Mouse (Mus musculus) spleen, adult 12 weeks (tissue): ENCODE results near the gene Trip10.
A peak's percentile ranks its signal among the peaks of the same experiment; 100 is the strongest.

Source experiments
- DNase-seq: peaks from one replicate; pipeline ENCODE4 v3.0.0; 2022; ENCODE audit warnings: low spot score

Trip10 gene

DNA sequence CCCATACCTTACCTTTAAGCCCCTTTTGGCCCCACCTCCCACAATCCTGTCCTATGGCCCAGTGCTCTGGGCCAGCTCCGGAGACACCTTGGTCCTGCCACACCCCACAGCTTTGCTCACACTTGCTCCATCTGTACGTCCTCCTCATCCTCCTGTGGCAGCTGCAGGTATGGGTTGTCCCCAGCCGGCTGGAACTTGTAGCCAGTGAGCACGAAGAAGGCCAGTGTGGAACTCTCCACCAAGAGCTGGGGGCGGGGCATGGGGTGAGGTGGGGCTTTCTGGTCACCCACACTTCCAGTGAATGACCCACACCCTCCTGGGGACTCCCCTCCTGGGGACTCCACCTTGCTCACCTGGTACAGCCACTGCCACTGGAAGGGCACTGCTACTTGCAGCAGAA lies 13.5 kb upstream of the Trip10 start:
- no peak for DNase-seq

DNA sequence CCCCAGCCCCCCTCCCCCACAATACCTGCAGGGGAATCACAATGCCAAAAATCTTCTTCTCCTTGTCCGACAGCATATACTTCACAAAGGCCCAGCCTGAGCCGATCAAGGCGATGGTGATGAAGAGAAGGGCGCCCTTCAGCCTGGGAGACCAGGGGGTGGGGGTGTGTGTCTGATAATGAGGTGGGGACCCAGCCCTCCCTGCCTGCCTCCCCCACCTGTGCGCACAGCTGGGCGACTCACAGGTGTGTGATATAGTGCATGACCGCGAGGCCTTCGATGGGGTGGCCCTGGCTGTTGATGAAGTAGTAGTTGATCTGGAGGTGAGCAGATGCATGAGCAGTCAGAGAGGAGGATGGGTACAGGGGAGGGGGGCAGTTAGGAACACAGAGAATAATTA lies 12.1 kb upstream of the Trip10 start:
- DNase-seq: no peak

DNA sequence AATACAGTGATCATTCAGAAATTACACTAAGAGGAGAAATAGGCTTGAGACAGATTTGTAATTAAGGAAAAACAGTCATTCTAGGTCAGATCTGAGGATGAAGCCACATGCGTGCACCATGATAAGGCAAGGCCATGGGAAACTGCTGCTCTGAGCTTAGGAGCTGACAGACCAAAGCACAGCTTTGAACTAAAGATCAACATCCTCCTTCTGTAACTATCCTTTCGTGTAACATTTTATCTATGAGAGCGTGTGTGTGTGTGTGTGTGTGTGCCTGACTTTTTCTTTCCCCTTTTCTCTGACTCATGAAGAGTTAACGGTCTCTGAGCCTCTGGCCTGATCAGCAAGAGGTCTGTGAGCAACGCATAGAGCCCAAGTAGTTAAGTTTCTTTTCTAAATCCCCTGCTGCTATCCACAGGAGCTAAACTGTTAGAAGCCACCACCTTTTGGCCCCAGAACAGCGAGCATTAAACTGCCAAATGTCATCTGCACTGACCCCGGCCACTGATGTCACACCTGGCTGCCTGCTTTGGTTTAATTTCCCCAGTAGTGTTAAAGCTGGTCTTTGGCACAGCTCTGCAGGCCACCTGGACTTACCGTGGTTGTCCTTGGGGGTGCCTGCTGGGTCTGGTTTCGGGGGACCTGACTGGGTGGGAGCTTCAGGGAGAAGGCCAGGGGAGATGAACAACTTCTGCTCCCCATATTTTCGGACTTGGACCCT lies 5.4 kb upstream of the Trip10 start:
- no peak for DNase-seq

DNA sequence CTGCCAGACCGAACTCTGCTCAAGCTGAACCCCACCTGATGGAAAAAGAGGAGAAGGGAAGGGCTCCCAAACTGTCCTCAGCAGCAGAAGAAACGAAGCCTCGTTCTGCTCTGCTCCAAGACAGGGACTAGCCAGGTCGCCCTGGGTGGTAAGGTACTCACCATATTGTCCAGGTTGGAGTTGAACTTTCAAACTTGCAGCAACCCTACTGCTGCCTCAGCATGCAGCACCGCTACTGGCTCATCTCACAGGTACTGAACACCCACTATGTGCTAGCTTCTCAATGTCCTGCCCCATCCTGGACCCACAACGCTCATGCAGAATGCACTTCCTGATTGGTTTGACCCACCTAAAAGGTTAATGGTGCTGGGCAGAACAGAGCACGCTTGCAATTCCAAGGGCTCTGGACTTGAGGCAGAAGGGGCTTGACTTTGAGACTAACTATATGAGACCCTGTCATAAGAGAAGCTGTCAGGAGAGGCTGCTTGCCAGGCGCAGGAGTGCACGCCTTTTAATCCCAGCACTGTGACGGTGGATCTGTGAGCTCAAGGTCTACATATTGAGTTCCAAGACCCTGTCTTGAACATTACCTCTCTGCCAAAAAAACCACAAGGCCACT lies 3.8 kb upstream of the Trip10 start:
- DNase-seq: no peak

DNA sequence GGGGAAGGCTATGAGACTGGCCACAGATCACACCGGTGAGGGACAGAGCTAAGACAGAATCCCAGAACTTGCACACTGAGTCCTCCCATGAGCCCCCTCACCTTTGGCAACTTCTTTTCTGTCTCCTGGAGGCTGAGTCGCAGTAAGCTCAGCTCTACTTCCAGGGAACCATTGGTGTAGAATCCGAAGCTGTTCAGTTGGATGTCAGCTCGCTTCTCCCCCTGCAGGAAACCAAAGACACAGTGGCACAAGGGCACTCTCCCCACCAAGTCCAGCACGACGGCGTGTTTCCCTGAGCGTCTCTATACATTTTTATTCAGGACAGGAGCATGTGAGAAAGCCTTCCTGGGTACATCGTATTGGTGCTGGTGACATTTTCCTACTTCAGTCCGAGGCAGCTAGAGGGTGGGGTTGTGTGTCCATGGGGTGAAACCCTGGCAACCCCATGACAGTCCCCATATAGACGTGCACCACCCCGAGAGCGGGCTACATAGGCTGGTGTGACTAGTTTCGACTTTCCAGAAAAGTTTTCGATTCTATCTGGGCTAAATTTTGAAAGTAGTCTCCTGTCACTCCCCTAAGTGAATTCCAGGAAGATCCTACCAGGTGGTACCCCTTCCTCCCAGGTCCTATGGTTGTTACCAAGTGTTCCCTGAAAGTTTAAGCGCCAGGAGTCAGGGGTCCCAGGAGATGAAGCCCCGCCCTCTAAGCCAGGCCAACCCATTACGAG lies 2.4 kb upstream of the Trip10 start:
- peak; percentile 6 for DNase-seq

DNA sequence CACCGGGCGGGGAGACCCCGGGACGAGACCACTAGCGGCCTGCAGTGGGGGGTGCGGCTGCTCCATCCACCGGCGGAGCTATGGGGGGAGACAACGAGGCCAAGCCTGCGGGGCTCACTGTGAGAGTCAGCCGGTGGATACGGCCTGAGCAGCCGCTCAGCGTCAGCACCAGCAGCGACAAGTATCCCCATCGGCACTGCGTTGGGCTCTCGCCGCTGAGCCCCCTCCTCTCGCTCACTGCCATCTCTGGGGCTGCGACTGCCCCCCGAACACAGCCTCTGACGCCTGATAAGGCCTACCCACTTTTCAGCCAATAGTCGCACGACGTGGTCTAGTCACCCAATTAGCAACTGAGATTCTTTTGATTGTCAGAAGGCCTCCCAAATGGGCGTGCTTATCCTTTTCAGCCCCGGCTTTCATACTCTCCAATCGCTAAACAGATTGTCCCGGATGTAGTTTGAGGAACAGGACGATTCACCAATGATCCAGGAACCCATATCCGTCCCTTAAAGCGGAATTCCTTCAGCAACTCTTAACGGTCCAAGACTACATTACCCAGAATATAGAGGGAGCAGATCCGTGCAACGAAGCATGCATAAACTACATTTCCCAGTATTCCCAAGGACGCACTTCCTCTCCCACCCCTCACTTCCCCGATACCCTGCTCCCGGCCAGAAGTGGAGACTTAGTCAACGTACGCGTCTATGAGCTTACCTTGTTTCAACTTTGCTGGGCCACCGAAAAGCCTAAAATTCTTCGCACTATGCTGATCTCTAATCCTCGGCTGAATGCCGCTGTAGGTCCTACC lies 1.7 kb upstream of the Trip10 start:
- DNase-seq: peak; percentile 78

DNA sequence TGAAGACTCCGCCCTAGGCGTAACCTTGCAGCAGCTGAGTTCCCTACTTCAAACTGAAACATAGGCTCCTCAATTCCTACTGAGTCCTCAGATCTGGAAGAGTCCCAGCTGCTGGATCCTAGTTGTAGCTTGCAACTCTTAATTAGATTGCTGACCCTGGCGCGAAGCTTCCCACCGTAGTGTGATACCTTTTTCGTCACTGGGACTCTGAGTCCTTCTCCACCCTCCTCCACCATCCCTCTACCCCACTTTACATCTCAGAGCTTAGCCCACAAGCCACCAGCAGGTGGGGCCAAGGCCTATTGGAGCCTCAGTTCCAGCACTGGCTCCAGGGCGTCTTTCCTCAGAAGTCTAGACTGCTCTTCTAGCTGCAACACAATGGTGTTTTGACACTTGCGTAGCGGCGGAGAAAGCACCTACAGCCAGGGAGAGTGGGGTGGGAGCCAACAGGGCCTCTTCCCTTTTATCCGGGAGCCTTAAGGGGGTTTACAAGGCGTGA lies 1.0 kb upstream of the Trip10 start, which contains the start of gene Gpr108:
Gpr108 (minus strand) TSS at position 246 of the 499 bp plus-strand sequence.
- DNase-seq: peak; percentile 76

DNA sequence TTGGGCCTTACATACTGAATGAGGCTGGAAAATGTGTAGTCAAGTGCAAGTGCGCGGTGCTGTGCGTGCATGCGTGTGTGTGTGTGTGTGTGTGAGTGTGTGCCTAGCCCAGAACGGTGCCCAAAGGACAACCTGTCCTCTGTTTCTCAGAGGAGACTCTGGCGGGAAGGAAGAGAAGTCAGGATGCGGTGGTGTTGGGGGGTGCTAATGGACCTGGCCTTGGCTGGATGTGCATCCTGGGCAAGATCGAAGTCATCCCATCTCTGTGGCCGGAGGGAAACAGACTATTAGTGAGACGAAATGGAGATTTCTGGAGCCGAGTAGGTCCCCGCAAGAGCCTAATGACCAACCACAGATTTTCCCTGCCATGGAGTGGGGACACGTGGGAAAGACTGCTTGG lies 484 bp upstream of the Trip10 start:
- DNase-seq: no peak

DNA sequence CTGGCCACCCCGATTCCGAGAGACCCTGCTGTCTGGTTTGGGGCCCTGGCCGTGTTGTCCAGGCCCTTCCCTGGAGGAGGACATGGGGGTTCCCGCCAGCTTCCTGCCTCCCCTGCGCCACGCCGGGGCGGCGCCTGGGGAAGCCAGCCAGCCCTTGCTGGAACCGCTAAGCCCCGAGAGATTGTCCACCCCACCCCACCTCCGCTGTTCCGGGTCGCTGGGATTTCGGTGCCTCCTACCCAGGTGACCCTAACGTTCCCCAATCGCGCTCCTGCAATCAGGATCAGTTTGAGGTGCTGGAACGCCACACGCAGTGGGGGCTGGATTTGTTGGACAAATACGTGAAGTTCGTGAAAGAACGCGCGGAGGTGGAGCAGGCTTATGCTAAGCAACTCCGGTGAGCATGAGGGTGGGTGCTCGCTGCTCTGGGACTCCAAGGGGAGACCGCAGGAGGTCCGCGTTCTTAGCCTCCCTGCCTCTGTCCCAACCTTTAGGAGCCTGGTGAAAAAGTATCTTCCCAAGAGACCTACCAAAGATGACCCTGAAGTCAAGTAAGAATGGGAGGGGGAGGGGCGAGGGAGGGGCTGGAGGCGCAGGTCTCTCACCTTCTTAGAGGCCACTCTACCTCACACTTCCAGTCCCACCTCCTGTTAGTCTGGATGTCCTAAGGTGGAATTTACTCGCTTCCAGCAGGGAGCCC lies 1.4 kb downstream of the Trip10 start:
- no peak for DNase-seq

DNA sequence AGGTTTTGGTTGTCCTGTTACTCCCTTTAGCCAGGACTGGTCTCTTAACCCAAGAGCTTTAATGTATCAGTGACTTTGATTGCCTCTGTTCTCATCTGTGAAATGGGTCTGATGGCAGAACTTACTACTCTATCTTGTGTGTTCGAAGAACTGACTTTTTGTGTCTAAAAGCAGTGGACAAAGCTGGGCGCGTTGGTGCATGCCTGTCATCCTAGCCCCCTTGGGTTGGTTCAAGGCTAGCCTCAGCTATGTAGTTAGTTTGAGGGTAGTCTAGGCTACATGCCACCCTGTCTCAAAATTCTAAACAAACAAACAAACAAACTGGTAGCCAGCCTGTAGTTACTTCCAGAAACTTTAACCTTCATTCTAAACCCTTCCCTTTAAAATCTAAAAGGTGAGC lies 2.2 kb downstream of the Trip10 start:
- DNase-seq: no peak

DNA sequence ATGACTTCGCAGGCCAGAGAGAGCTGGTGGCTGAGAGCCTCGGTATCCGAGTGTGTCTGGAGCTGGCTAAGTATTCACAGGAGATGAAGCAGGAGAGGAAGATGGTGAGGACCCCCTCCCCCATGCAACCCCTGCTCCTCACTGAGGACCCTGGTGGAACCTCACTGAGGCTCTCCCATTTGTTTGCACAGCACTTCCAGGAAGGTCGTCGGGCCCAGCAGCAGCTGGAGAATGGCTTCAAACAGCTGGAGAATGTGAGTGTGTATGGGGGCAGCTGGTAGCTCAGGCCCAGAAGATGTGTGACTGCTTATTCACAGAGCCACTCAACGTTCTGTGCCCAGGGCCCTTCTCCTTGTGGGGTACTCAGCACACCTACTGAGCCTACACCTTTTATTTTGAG lies 4.1 kb downstream of the Trip10 start:
- no peak for DNase-seq

DNA sequence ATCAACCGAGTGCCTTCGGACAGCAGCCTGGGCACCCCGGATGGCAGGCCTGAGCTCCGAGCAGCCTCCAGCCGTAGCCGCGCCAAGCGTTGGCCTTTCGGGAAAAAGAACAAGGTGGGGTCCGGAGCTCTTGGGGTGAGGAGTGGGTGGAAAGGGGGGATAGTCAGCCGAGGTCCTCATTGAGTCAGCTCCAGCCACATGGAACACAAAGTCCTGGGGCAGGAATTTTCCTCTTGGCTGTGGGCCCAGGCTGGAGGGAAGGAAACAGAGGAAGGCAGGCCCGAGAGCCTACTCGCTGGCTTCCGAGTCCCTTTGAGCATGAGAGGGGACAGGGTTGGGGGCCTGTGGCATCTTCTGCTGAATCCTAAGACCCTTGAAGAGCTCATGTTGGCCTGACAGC lies 6.1 kb downstream of the Trip10 start:
- DNase-seq: no peak

DNA sequence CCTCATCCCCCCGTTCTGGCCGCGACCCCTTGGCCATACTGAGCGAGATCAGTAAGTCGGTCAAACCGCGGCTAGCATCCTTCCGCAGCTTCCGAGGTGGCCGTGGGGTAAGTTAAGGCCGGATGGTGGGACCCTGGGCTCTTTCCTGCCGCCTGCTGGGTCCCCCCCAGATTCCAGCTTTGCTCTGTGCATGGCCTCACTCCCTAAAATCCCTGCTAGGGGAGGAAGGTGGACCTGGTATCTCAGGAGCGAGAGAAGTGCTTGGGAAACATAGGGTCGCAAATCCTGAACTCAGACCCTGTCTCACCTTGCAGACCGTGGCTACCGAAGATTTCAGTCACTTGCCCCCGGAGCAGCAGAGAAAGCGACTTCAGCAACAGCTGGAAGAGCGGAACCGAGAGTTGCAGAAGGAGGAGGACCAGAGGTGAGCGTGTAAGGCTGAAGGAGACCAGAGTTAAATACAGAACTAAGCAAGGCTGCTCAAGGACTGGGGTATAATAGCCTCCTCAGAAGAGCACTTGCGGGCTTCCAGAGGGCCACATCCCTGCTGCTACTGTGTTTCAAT lies 7.7 kb downstream of the Trip10 start:
- no peak for DNase-seq

DNA sequence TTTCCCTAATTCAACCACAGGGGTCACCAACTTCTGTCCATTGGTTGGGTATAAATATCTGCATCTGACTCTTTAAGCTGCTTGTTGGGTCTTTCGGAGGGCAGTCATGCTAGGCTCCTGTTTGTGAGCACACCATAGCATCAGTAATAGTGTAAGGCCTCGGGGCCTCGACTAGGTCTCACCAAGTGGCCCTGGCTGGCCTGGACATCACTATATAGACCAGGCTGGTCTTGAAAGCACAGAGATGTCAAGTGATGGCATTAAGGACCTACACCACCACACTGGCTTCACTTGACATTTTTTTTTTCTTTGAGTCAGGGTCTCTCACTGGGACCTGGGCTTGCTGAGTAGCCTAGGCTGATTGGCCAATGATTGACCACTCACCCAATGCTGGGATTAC lies 8.9 kb downstream of the Trip10 start:
- DNase-seq: no peak

DNA sequence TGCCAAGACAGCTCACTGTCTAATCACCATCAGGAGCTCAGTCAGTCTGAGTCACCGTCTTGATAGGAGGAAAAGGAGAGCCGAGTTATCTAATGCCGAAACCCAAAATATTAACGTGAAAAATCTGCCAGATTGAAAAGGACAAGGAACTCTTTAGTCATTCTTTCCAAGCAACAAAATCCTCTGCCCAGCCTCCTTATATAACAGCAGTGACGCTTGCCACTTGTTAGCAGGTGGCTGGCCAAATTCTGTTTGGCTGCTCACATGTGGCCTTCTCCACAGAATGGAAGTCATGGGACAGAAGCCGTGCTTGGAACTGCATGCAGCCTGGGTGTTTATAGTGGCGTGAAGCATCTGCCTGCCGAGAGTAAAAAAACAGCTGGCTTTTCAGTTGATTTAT lies 10.5 kb downstream of the Trip10 start:
- DNase-seq: no peak

DNA sequence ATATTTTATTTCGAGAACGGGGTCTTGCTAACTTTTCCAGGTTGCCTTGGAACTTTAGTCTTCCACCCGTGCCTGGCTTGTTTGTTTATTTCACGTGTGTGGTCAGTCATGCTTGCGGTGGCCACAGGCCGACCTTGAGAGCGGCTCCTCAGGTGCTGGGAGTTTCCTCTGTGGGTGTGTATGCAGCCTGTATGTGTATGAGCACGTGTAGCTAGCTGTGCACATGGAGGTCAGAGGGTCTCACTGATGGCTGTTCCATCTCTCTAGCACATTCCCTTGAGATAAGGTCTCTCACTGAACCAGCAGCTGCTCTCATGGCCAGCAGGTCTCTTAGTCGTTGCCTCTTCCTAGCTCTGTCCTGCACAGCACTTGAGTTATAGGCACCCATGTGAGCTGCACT lies 11.1 kb downstream of the Trip10 start:
- no peak for DNase-seq

DNA sequence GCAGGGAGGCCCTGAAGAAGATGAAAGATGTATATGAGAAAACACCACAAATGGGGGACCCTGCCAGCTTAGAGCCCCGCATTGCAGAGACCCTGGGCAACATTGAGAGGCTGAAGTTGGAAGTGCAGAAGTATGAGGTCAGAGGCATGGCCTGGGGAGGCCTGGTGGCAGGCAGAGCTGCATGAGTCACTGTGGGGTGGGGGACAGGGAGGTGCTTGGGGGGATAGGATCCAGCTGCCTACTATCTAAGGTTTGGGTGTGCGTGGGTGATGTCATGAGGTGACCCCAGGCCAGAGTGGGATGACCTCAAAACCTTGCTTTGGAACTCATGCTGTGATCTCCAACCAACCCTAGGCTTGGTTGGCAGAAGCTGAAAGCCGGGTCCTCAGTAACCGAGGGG lies 12.0 kb downstream of the Trip10 start:
- no peak for DNase-seq

DNA sequence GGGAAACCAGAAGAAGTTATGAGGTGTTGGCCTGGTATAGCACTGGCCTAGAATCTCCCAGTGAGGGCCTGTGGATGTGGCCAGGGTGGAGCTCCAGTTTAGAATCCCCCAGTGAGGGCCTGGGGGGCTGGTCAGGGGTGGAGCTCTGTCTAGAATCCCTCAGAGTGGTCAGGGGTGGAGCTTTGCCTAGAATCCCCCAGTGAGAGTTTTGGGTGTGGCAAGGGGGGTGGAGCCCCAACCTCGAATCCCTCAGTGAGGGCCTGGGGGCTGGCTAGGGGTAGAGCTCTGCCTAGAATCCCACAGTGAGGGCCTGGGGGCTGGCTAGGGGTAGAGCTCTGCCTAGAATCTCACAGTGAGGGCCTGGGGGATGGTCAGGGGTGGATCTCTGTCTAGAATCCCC lies 12.5 kb downstream of the Trip10 start:
- DNase-seq: no peak

DNA sequence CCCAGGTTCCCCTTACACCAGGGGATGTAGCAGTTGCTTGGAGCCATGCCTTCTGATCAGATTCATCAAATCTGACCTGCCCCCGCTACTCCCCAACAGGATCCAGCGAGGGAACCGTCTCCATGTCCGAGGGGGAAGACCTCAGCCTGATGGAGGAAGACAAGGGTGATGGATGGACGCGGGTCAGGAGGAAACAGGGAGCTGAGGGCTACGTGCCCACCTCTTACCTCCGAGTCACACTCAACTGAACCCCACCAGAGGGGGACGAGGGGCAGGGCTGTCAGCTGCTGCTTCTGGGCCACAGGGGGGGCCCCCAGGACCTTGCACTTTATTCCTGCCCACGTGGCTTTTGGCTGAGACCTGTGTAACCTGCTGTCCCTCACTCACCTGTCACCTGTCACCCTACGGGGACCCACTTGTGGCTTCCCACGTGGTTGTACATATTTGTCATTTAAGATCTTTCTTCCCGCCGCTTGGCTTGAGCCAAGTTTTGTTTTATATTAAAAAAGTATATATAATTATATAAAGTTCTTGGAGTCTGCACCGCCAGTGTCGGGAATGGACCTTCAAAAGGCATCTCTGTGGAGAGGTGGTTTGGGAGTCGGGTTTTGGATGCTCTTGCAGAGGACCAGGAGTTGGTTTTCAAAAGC lies 13.8 kb downstream of the Trip10 start:
- no peak for DNase-seq

DNA sequence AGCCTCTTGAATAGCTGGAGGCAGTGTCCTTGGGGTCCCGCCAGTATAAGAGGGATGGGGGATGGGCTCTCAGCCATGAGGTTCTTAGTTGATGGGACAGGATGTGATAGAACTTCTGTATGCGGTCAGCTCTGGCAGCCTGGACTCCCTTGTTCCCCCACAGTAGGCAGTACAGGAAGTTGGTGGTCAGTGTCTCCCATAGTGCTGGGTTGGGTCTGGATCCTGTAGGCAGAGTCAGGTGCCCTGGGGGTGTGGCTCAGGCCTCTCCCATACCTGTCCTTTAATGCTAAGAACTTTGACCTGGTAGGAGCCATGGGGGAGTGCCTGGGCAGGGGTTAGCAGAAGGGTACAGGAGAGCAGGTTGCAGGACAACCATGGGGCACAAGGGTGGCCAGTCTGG lies 14.9 kb downstream of the Trip10 start:
- no peak for DNase-seq
